Mouse (Mus musculus) brain, embryonic 14.5 days (tissue): ENCODE results near the gene Msi2.

Source experiments
- CTCF ChIP-seq: fragments of 200-500 bp; IDR thresholded peaks from 2 replicates; pipeline ENCODE4 v1.5.1; 2012; ENCODE audit warnings: inconsistent platforms, mild to moderate bottlenecking, moderate library complexity, borderline replicate concordance; ENCODE audit not compliant: insufficient read depth, insufficient read length; ENCODE audit errors: extremely low read depth
- POLR2A ChIP-seq: fragments of 200-500 bp; IDR thresholded peaks from 2 replicates; pipeline ENCODE4 v1.6.1; 2012; ENCODE audit warnings: mild to moderate bottlenecking, inconsistent platforms, borderline replicate concordance; ENCODE audit not compliant: poor library complexity, insufficient read depth, insufficient read length, severe bottlenecking; ENCODE audit errors: extremely low read depth

GRCm38 (mm10) chr11:88745306-88745705 lies 27.0 kb upstream of the Msi2 start:
- no peak for TF ChIP-seq POLR2A
- no peak for TF ChIP-seq CTCF
